Mouse (Mus musculus): ENCODE results near the gene Rabif.

GRCm38 (mm10) chr1:134512183-134512582 is 17.7 kb downstream of the Rabif start:
- TF ChIP-seq USF1 (IDR thresholded peaks at IDR 0.05; ENCODE audit: low read depth) = no peak
- TF ChIP-seq MYOD1 (IDR thresholded peaks at IDR 0.05; ENCODE audit: control insufficient read depth in 1 of 3, insufficient read length in 2 of 3, low read depth in 2 of 3) = no peak
- TF ChIP-seq MAX (IDR thresholded peaks at IDR 0.05; ENCODE audit: low read depth) = no peak
- TF ChIP-seq POLR2A (IDR thresholded peaks at IDR 0.05; ENCODE audit: insufficient read length, low read depth) = no peak
- no peak for TF ChIP-seq MYOG (IDR thresholded peaks at IDR 0.05; ENCODE audit: control insufficient read depth in 1 of 3, insufficient read depth in 1 of 3, insufficient read length in 2 of 3, low read depth in 2 of 3)
- TF ChIP-seq POLR2AphosphoS2 (IDR thresholded peaks at IDR 0.05; ENCODE audit: insufficient read length, low read depth) = no peak
- no peak for TF ChIP-seq E2F4 (IDR thresholded peaks at IDR 0.05; ENCODE audit: insufficient read depth)
- TF ChIP-seq REST (IDR thresholded peaks at IDR 0.05; ENCODE audit: insufficient read depth, insufficient read length) = no peak
- TF ChIP-seq TCF12 (IDR thresholded peaks at IDR 0.05; ENCODE audit: insufficient read depth, poor library complexity, severe bottlenecking) = no peak
- TF ChIP-seq CEBPB (IDR thresholded peaks at IDR 0.05; ENCODE audit: insufficient read depth, poor library complexity, severe bottlenecking) = no peak
